Mouse (Mus musculus) T-helper 2 cell (primary cell): ENCODE data around the gene Zfp503.

Experiments
- in situ Hi-C: fragments of 300-600 bp; cut with MboI, MseI; formaldehyde crosslinking; loops from one replicate; pipeline ENCODE4 v1.15.1; 2025; ENCODE audit warnings: high pct_unique_total_duplicates

Gene Zfp503

DNA sequence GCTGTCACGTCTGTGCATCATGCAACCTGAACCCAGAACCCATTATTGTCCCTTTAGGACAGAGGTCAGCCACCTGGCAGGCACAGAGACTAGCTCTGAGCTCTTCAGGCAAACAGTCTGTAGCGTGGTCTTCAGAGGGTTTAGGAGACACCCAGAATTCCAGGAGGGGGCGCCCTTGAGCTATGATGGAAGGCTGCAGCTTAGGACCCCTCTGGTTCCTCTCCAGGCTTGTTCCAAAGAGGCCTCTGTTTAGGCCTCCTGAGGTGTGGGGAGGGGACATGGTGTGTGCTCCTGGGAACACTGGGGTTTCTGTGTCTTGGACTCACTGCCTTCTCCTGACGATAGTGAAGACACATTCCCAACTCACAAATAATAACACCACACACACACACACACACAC is 20.4 kb downstream of the Zfp503 start:
- in situ Hi-C loops, result no loop called here

DNA sequence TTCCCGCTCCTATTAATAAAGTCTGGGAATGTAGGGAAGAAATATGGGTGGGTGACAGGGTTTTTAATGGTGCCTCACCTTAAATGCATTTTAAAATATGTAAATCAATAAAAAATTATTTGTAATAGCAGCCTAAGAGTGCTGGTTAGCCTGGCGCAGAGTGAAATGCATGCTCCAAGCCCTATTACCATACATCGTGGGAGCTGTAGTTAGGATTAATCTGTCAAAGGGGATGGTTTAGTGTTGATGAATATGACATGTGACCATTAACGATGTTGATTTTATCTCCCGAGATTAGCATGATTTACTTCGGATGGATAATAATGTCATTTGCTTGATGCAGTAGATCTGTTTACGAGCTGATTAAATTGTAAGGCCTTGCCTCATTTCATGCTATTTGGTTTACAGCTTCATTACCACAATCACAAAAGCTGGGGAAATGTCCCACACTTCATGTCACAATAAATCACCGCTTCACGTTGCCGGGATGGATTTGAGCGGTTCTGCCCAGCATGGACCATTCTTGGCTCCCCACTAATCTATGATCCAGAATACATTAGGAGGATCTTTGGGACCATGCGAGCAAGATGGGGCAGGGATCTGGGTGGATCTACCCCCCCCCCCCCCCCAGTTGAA is 21.9 kb downstream of the Zfp503 start:
- in situ Hi-C loops, result no loop called here

DNA sequence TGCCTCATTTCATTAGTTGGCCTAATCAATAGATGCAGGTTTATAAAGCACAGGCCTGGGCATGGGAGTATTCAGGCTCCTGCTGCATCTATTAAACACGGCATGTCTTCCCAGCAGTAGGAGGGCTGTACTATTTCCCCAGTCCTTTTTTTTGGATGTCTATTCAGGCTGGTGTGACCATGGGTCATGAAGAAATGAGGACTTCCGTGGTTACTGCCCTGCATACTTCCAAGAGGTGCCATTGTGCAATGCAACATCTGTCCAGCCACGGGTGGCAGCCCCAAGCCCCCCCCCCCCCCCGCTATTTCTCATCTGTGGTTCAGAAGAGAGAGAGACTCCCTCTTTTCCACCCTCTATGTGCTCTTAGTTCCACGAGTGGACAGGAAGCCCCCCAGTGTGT is 23.1 kb downstream of the Zfp503 start:
- in situ Hi-C loops, result no loop called here

DNA sequence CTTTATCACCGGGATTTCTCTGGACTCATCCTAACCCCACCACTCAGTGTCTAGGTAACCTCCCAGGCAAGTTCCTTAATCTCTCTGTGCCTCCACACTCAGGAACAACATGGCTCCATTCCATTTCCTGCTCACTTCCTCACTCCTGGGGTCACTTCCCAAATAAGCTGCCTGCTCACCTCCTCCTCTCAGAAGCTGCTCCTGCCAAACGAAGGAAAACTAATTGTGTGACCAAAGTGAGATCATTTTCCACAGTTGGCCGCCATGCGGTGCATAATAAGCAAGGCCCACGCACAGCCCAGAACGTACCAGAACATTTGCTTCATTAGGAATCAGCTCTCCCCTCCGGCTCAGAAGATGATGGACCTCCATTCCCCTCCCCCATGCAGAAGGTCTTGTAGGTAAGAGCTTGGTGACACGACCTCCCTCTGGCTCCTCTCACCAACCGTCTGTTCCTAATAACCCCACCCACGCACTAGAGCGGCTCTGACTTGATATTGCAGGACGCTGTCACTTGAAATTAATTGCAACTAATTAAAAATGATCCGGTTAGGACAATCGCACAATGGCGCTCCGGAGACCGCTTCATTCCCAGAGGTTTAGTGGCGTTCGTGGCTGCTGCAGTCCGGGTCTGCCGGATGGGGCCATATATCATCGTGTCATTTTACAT is 26.9 kb downstream of the Zfp503 start:
- in situ Hi-C loops, result no loop called here

DNA sequence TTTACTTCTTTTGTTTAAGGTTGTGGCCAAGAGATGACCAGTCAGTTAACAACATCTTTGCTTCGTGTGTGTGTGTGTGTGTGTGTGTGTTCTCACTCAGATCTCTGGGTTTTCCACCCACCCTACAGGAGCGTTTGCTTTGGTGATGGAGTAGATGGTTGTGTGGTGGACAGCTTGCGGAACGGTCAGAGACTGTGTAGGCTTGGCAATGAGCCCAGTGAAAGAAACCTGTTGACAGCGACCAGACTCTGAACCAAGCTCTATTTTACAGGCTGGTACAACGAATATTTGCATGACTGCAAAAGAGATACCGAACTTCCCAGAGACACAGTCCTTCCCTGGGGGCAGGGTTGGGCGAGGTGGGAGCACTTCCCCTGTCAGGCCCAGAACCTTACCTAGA is 30.2 kb downstream of the Zfp503 start:
- in situ Hi-C loops, result no loop called here

DNA sequence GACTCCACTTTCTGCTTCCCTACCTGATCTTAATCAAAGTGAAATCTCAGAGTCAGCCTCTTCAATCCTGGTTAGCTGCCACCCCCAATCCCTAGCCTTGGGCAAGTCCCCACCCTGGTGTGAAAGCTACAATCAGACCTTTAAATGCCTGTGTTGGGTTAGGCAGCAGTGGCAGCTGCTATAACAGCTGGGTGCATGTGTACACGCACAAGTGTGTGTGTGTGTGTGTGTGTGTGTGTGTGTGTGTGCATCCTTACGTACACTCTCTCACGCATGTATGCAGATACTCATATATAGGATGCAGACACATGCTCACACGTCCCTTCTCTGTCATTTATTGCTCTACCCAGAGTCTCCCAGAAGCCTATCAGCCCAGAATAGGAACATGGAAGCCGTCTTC is 30.8 kb downstream of the Zfp503 start:
- in situ Hi-C loops, result no loop called here

DNA sequence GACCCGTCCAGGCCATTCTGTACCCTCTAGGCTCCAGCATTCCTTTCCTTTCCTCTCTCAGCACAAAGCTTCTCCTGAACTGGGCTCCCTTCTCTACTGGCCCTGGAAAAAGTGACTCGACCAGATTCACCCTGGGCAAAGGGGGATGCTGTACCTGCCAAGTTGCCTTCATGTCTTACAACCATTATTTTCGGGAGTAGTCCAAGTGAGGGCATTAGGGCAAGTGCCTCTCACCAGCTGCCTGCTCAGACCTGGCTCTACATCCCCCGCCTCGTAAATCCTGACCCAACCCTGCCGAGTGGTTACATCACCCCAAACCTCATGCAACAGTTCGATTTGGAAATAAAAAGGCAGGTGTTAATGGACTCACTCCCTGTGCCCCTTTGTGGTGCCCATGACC is 36.9 kb downstream of the Zfp503 start:
- in situ Hi-C loops, result no loop called here

DNA sequence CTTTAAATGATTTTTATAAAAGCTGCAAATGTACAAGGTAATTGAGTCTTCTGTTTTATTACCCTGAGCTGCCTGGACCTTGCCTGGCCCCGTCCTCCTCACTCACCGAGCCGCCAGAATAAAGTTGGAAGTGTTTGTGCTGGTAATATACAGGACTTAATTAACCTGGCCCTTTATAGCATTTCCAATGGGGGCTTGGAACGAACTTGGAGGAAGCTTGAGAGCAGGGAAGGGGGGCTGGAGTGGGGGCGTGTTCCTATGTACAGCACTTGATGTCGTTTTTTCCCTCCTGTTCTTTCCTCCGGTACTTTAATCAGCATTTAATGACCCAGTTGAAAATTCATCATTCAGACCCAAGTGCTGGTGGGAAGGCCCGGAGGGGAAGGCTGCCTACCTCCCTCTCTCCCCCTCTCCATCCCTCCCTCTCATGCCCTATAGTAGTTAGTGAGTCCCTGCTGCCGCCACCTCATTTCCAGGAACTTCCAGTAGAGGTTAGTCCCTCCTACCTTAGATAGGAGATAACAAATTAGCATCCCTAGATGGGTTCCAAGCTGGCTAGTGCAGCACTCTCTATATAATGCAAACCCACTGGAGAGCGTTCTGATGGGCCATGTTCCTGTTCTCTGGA is 37.4 kb downstream of the Zfp503 start:
- in situ Hi-C loops, result no loop called here

DNA sequence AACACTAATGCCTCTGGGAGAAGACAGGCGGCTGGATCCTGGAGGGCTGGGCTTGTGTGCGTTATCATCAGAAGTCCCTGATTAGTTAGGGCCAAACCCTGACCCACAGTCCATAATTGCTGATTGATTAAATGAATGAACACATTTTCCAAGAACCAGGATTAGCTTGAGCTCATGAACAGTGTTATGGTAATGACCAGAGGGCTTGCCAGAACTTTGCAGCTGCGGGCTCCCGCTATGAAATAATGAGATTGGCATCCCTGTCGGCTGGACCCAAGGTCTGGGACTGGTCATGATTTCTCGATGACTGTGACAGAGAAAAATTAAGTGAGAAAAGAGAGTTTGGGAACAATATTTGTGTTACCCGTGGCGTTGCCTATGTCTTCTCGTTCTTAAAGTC is 44.5 kb downstream of the Zfp503 start:
- in situ Hi-C loops, result no loop called here

DNA sequence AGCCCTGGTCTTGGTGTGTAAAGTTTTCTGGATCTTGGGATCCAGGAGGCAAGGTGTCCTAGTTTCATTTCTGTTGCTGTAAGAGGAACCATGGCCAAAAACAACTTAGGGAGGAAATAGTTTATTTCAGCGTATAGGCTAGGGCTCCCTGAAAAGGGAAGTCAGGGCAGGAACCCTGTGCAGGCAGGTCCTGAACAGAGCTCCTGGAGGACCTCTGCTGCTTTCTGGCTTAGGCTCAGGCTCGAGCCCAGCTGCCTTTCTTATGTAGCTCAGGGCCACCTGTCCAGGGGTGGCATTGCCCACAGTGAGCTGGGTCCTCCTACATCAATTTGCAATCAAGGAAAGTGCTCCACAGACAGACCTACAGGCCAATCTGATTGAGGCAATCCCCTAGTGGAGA is 47.8 kb downstream of the Zfp503 start:
- in situ Hi-C loops, result no loop called here

DNA sequence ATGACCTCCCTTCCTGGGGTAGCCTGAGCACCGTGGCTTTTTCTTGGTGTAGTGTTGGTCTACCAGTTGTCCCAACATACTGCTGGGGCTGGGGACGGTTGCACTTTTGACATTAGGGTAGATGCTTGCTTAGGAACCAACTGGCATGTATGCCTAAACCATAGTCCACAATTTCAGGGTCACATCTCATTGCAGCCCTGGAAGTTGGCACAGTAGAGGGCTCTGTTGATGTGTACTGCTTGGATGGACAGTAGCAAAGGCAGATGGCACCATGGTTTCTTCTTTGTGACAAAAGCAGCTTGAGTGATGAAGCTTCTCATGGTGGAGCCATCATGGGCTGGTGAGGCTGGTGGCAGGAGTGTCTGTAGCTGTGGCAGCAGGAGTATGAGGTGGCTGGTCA is 52.3 kb downstream of the Zfp503 start:
- in situ Hi-C loops, result no loop called here

DNA sequence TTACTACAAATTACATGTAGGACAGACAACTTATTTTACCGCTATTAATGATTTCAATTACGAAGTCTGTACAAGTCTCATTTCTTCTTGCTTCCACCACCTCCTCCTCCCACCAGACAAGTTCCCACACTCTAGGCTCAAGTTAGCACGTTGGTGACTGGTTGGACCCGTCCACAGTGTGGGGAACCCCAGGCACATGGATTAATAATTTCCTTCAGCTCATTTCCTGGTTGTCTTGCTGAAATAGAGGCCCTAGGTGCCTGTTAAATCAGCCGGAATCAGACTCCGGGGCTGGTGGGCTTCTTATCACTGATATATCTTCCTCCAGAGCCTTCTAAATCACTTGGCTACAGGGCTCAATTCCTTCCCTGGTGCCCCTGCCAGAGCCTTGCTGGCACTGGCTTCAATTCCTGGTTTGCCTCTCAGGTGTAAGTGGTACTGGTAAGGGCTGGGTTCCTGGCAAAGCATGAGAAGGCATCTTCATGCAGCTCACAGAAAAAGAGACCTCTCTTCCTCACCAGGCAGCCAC is 53.2 kb downstream of the Zfp503 start:
- in situ Hi-C loops, result no loop called here
